Mouse (Mus musculus): Measurements from ENCODE around the gene Nrxn2. TPM values are rescaled to one million over a fixed set of nuclear protein-coding genes. Genes with fewer than 3 reads are reported as not detected.

Nrxn2 gene
- total and polyA plus RNA-seq, 3 experiments, result 0.03 to 0.16 TPM; not detected in 1

GRCm38 (mm10) chr19:6409176-6409575 is 9.4 kb upstream of the Nrxn2 start:
- peaks cover 11% of the 10 kb centered on the region for H3K4me1 ChIP-seq (ENCODE audit: insufficient read depth, low read depth, low read length)
- ATAC-seq (ENCODE audit: extremely low read depth, insufficient number of reproducible peaks, low FRiP score, poor library complexity, severe bottlenecking) (no peak), DNase-seq (ENCODE audit: low spot score) (no peak)
- no peak overlapping the region for H3K4me3 ChIP-seq (ENCODE audit: low read depth, low read length)
- no peaks in the 10 kb centered on the region for H3K36me3 ChIP-seq (replicated peaks)
- no peaks in the 10 kb centered on the region for H3K9me3 ChIP-seq (replicated peaks)
- H3K27me3 ChIP-seq (ENCODE audit: insufficient read depth, low read length), result peaks cover 35% of the 10 kb centered on the region
- no peak for TF ChIP-seq GATA1 (IDR thresholded peaks at IDR 0.05; ENCODE audit: borderline replicate concordance, low read length)
- TF ChIP-seq POLR2AphosphoS5 (IDR thresholded peaks at IDR 0.05; ENCODE audit: insufficient replicate concordance, low read depth, low read length), result no peak
- no peak for TF ChIP-seq CTCF (IDR thresholded peaks at IDR 0.05; ENCODE audit: low read depth, low read length)
- no peak for TF ChIP-seq TAL1 (conservative IDR thresholded peaks at IDR 0.05; ENCODE audit: low read depth, low read length)
- TF ChIP-seq GATA2 (IDR thresholded peaks at IDR 0.05; ENCODE audit: borderline replicate concordance, low read depth, low read length), result no peak

- TF ChIP-seq GATA1 (IDR thresholded peaks at IDR 0.05; ENCODE audit: borderline replicate concordance, low read length), result no peak
- no peak for TF ChIP-seq TAL1 (conservative IDR thresholded peaks at IDR 0.05; ENCODE audit: low read depth, low read length)
- TF ChIP-seq GATA2 (IDR thresholded peaks at IDR 0.05; ENCODE audit: borderline replicate concordance, low read depth, low read length), result no peak
- TF ChIP-seq CTCF (IDR thresholded peaks at IDR 0.05; ENCODE audit: low read depth, low read length), result no peak
- TF ChIP-seq POLR2AphosphoS5 (IDR thresholded peaks at IDR 0.05; ENCODE audit: insufficient replicate concordance, low read depth, low read length), result no peak
- H3K4me3 ChIP-seq (ENCODE audit: low read depth, low read length), result no peak overlapping the region
- H3K4me1 ChIP-seq (ENCODE audit: insufficient read depth, low read depth, low read length), result peaks cover 9% of the 10 kb centered on the region
- peaks cover 35% of the 10 kb centered on the region for H3K27me3 ChIP-seq (ENCODE audit: insufficient read depth, low read length)
- no peak for DNase-seq (ENCODE audit: low spot score)
- H3K9me3 ChIP-seq (replicated peaks), result no peaks in the 10 kb centered on the region
- no peaks in the 10 kb centered on the region for H3K36me3 ChIP-seq (replicated peaks)
- no peak for ATAC-seq (ENCODE audit: extremely low read depth, insufficient number of reproducible peaks, low FRiP score, poor library complexity, severe bottlenecking)
Observed at GRCm38 (mm10) chr19:6409936-6410335, 8.6 kb upstream of the Nrxn2 start.

- no peak for DNase-seq (ENCODE audit: low spot score)
- H3K36me3 ChIP-seq (replicated peaks), result no peaks in the 10 kb centered on the region
- TF ChIP-seq GATA1 (IDR thresholded peaks at IDR 0.05; ENCODE audit: borderline replicate concordance, low read length) (no peak), TAL1 (conservative IDR thresholded peaks at IDR 0.05; ENCODE audit: low read depth, low read length) (no peak), GATA2 (IDR thresholded peaks at IDR 0.05; ENCODE audit: borderline replicate concordance, low read depth, low read length) (no peak), CTCF (IDR thresholded peaks at IDR 0.05; ENCODE audit: low read depth, low read length) (no peak), POLR2AphosphoS5 (IDR thresholded peaks at IDR 0.05; ENCODE audit: insufficient replicate concordance, low read depth, low read length) (no peak)
- H3K9me3 ChIP-seq (replicated peaks), result no peaks in the 10 kb centered on the region
- no peak for ATAC-seq (ENCODE audit: extremely low read depth, insufficient number of reproducible peaks, low FRiP score, poor library complexity, severe bottlenecking)
- H3K4me1 ChIP-seq (ENCODE audit: insufficient read depth, low read depth, low read length), result peaks cover 22% of the 10 kb centered on the region
- no peak overlapping the region for H3K4me3 ChIP-seq (ENCODE audit: low read depth, low read length)
- H3K27me3 ChIP-seq (ENCODE audit: insufficient read depth, low read length), result peaks cover 46% of the 10 kb centered on the region
Observed at GRCm38 (mm10) chr19:6412798-6413197, 5.7 kb upstream of the Nrxn2 start.

GRCm38 (mm10) chr19:6415454-6415853 is 3.1 kb upstream of the Nrxn2 start:
- H3K4me3 ChIP-seq (ENCODE audit: low read depth, low read length), result no peak overlapping the region
- H3K9me3 ChIP-seq (replicated peaks), result no peaks in the 10 kb centered on the region
- TF ChIP-seq POLR2AphosphoS5 (IDR thresholded peaks at IDR 0.05; ENCODE audit: insufficient replicate concordance, low read depth, low read length) (no peak), GATA2 (IDR thresholded peaks at IDR 0.05; ENCODE audit: borderline replicate concordance, low read depth, low read length) (no peak), CTCF (IDR thresholded peaks at IDR 0.05; ENCODE audit: low read depth, low read length) (no peak), TAL1 (conservative IDR thresholded peaks at IDR 0.05; ENCODE audit: low read depth, low read length) (no peak), GATA1 (IDR thresholded peaks at IDR 0.05; ENCODE audit: borderline replicate concordance, low read length) (no peak)
- H3K27me3 ChIP-seq (ENCODE audit: insufficient read depth, low read length), result peaks cover 55% of the 10 kb centered on the region
- H3K4me1 ChIP-seq (ENCODE audit: insufficient read depth, low read depth, low read length), result peaks cover 21% of the 10 kb centered on the region
- DNase-seq (ENCODE audit: low spot score) (no peak), ATAC-seq (ENCODE audit: extremely low read depth, insufficient number of reproducible peaks, low FRiP score, poor library complexity, severe bottlenecking) (no peak)
- H3K36me3 ChIP-seq (replicated peaks), result no peaks in the 10 kb centered on the region

GRCm38 (mm10) chr19:6416124-6416770 is 2.3 kb upstream of the Nrxn2 start:
- H3K4me1 ChIP-seq (ENCODE audit: insufficient read depth, low read depth, low read length), result peaks cover 21% of the 10 kb centered on the region
- no peak for TF ChIP-seq GATA1 (IDR thresholded peaks at IDR 0.05; ENCODE audit: borderline replicate concordance, low read length)
- TF ChIP-seq POLR2AphosphoS5 (IDR thresholded peaks at IDR 0.05; ENCODE audit: insufficient replicate concordance, low read depth, low read length), result no peak
- no peak for TF ChIP-seq TAL1 (conservative IDR thresholded peaks at IDR 0.05; ENCODE audit: low read depth, low read length)
- no peak for TF ChIP-seq GATA2 (IDR thresholded peaks at IDR 0.05; ENCODE audit: borderline replicate concordance, low read depth, low read length)
- H3K36me3 ChIP-seq (replicated peaks), result no peaks in the 10 kb centered on the region
- no peaks in the 10 kb centered on the region for H3K9me3 ChIP-seq (replicated peaks)
- ATAC-seq (ENCODE audit: extremely low read depth, insufficient number of reproducible peaks, low FRiP score, poor library complexity, severe bottlenecking) (no peak), DNase-seq (ENCODE audit: low spot score) (no peak)
- H3K27me3 ChIP-seq (ENCODE audit: insufficient read depth, low read length), result peaks cover 63% of the 10 kb centered on the region
- no peak overlapping the region for H3K4me3 ChIP-seq (ENCODE audit: low read depth, low read length)

GRCm38 (mm10) chr19:6416894-6417761 is 1.4 kb upstream of the Nrxn2 start:
- no peak overlapping the region for H3K4me3 ChIP-seq (ENCODE audit: low read depth, low read length)
- H3K9me3 ChIP-seq (replicated peaks), result no peaks in the 10 kb centered on the region
- no peak for ATAC-seq (ENCODE audit: extremely low read depth, insufficient number of reproducible peaks, low FRiP score, poor library complexity, severe bottlenecking)
- TF ChIP-seq CTCF (IDR thresholded peaks at IDR 0.05; ENCODE audit: low read depth, low read length) (no peak), POLR2AphosphoS5 (IDR thresholded peaks at IDR 0.05; ENCODE audit: insufficient replicate concordance, low read depth, low read length) (no peak)
- peaks cover 62% of the 10 kb centered on the region for H3K27me3 ChIP-seq (ENCODE audit: insufficient read depth, low read length)
- H3K4me1 ChIP-seq (ENCODE audit: insufficient read depth, low read depth, low read length), result peaks cover 21% of the 10 kb centered on the region
- no peak for DNase-seq (ENCODE audit: low spot score)
- H3K36me3 ChIP-seq (replicated peaks), result no peaks in the 10 kb centered on the region

All from G1E (cell line).